Mouse (Mus musculus): ENCODE measurements at regions not wholly inside any gene's neighbourhood (a gene's known extent, or its start where the extent isn't known, plus 50 kb on each side); places are given as distances from the start of the nearest gene placed in this dataset.

GRCm38 (mm10) chr9:99770696-99771095 is 53.6 kb upstream of the Cldn18 start:
- Histone ChIP-seq H3K4me1 (ENCODE audit: control insufficient read depth, insufficient read depth, low read length) (no peaks in the 10 kb centered on the region), H3K9me3 (ENCODE audit: control insufficient read depth, low read depth, low read length) (no peaks in the 10 kb centered on the region), H3K36me3 (ENCODE audit: control insufficient read depth, insufficient read depth, low read length) (no peaks in the 10 kb centered on the region), H3K4me3 (ENCODE audit: low read depth, low read length) (no peak overlapping the region), H3K4me2 (replicated peaks; ENCODE audit: low read depth, low read length) (no peak overlapping the region), H3K27ac (ENCODE audit: low read length) (no peak overlapping the region), H3K27me3 (ENCODE audit: control insufficient read depth, insufficient read depth, low read length) (no peaks in the 10 kb centered on the region), H3K9ac (replicated peaks; ENCODE audit: low read depth, low read length) (no peak overlapping the region)
- WGBS, result 36% methylated on average over 10 of the region's 10 CpGs
- ATAC-seq (ENCODE audit: insufficient number of reproducible peaks, insufficient read depth, low FRiP score, low read depth), result no peak
